Mouse (Mus musculus): Measurements from ENCODE around the gene Gcg. TPM values are rescaled to one million over a fixed set of nuclear protein-coding genes. Genes with fewer than 3 reads are reported as not detected.

Gcg gene
- total RNA-seq (2012; rRNA removed) (0.13 and 0.17 TPM in 2 replicates), total RNA-seq (2014; rRNA removed) (0.31 TPM in 1 of 2 replicates, not detected in the other), polyA plus RNA-seq (2012; ENCODE audit: insufficient read length, low read depth) (0.38 TPM in 1 of 2 replicates, not detected in the other)

GRCm38 (mm10) chr2:62483550-62483949 is at the start of gene Gcg:
Gene Gcg (minus strand): TSS chr2:62483650.
- Histone ChIP-seq H3K4me1 (ENCODE audit: control insufficient read depth in 1 of 2, insufficient read depth in 2 of 2) (peaks cover 0 to 3% of the 10 kb centered on the region in 2 experiments; a peak in 1 of 4 replicates), H3K4me2 (ENCODE audit: insufficient read depth, low read depth, poor library complexity, severe bottlenecking) (no peak within 1 kb of the TSS), H3K9ac (ENCODE audit: insufficient read depth, low read depth) (no peak within 1 kb of the TSS), H3K4me3 (replicated peaks in 1 of 3; ENCODE audit: low read depth in 2 of 3, low read length in 2 of 3, poor library complexity in 1 of 3) (no peak within 1 kb of the TSS), H3K27ac (ENCODE audit: insufficient read depth, low read depth) (no peak within 1 kb of the TSS), H3K9me3 (replicated peaks; ENCODE audit: low read length) (no peaks in the 10 kb centered on the region), H3K79me2 (replicated peaks; ENCODE audit: control insufficient read depth, extremely low read depth, insufficient read depth, poor library complexity, severe bottlenecking) (no peaks in the 10 kb centered on the region), H3K36me3 (replicated peaks in 1 of 2; ENCODE audit: control insufficient read depth in 1 of 2, insufficient read depth in 1 of 2, low read length in 1 of 2) (no peaks in the 10 kb centered on the region), H3K27me3 (replicated peaks) (no peaks in the 10 kb centered on the region)
- DNase-seq (ENCODE audit: extremely low read depth), result no peak
- in situ Hi-C loops (cut with MboI; ENCODE audit: low pct_ligation_motif_present, low pct_unique_long_range_greater_than_20kb, low sequenced_read_pairs) (no loop called here), dilution Hi-C loops (cut with MboI; ENCODE audit: extremely low pct_ligation_motif_present, extremely low pct_unique_long_range_greater_than_20kb, low sequenced_read_pairs) (no loop called here)
- no peak for TF ChIP-seq GABPA (IDR thresholded peaks at IDR 0.05; ENCODE audit: insufficient replicate concordance, low read depth, low read length)
- TF ChIP-seq MAX (IDR thresholded peaks at IDR 0.05; ENCODE audit: low read length), result no peak
- TF ChIP-seq UBTF (IDR thresholded peaks at IDR 0.05; ENCODE audit: low read depth, low read length), result no peak
- no peak for TF ChIP-seq JUND (conservative IDR thresholded peaks at IDR 0.05; ENCODE audit: low read depth, low read length)
- TF ChIP-seq NRF1 (IDR thresholded peaks at IDR 0.05; ENCODE audit: low read depth, low read length), result no peak
- no peak for TF ChIP-seq POLR2A (IDR thresholded peaks at IDR 0.05; ENCODE audit: low read depth, low read length)
- TF ChIP-seq MAFK (IDR thresholded peaks at IDR 0.05; ENCODE audit: insufficient replicate concordance, low read length), result no peak

- Histone ChIP-seq H3K9ac (ENCODE audit: insufficient read depth, low read depth) (no peak overlapping the region), H3K4me1 (ENCODE audit: control insufficient read depth in 1 of 2, insufficient read depth in 2 of 2) (no peaks in the 10 kb centered on the region; a peak in 1 of 4 replicates), H3K9me3 (replicated peaks; ENCODE audit: low read length) (no peaks in the 10 kb centered on the region), H3K27ac (ENCODE audit: insufficient read depth, low read depth) (no peak overlapping the region), H3K27me3 (replicated peaks) (no peaks in the 10 kb centered on the region), H3K36me3 (replicated peaks in 1 of 2; ENCODE audit: control insufficient read depth in 1 of 2, insufficient read depth in 1 of 2, low read length in 1 of 2) (no peaks in the 10 kb centered on the region), H3K4me2 (ENCODE audit: insufficient read depth, low read depth, poor library complexity, severe bottlenecking) (no peak overlapping the region), H3K79me2 (replicated peaks; ENCODE audit: control insufficient read depth, extremely low read depth, insufficient read depth, poor library complexity, severe bottlenecking) (no peaks in the 10 kb centered on the region), H3K4me3 (replicated peaks in 1 of 3; ENCODE audit: low read depth in 2 of 3, low read length in 2 of 3, poor library complexity in 1 of 3) (no peak overlapping the region)
- in situ Hi-C loops (cut with MboI; ENCODE audit: low pct_ligation_motif_present, low pct_unique_long_range_greater_than_20kb, low sequenced_read_pairs), result no loop called here
- dilution Hi-C loops (cut with MboI; ENCODE audit: extremely low pct_ligation_motif_present, extremely low pct_unique_long_range_greater_than_20kb, low sequenced_read_pairs), result no loop called here
- no peak for TF ChIP-seq SMC3 (IDR thresholded peaks at IDR 0.05; ENCODE audit: low read depth, low read length)
- TF ChIP-seq TCF12 (IDR thresholded peaks at IDR 0.05; ENCODE audit: low read depth, low read length), result no peak
- DNase-seq (ENCODE audit: extremely low read depth), result no peak
Measured at GRCm38 (mm10) chr2:62531065-62531464, 47.6 kb upstream of the Gcg start.

GRCm38 (mm10) chr2:62526399-62526798 is 42.9 kb upstream of the Gcg start:
- Histone ChIP-seq H3K4me2 (ENCODE audit: insufficient read depth, low read depth, poor library complexity, severe bottlenecking) (no peak overlapping the region), H3K4me1 (ENCODE audit: control insufficient read depth in 1 of 2, insufficient read depth in 2 of 2) (no peaks in the 10 kb centered on the region; a peak in 1 of 4 replicates), H3K9ac (ENCODE audit: insufficient read depth, low read depth) (no peak overlapping the region), H3K36me3 (replicated peaks in 1 of 2; ENCODE audit: control insufficient read depth in 1 of 2, insufficient read depth in 1 of 2, low read length in 1 of 2) (no peaks in the 10 kb centered on the region), H3K79me2 (replicated peaks; ENCODE audit: control insufficient read depth, extremely low read depth, insufficient read depth, poor library complexity, severe bottlenecking) (no peaks in the 10 kb centered on the region), H3K27ac (ENCODE audit: insufficient read depth, low read depth) (no peak overlapping the region), H3K27me3 (replicated peaks) (no peaks in the 10 kb centered on the region), H3K9me3 (replicated peaks; ENCODE audit: low read length) (no peaks in the 10 kb centered on the region), H3K4me3 (replicated peaks in 1 of 3; ENCODE audit: low read depth in 2 of 3, low read length in 2 of 3, poor library complexity in 1 of 3) (no peak overlapping the region)
- peak; percentile 26; the same call in 1 of the 2 replicates for TF ChIP-seq MEF2A (IDR thresholded peaks at IDR 0.05; ENCODE audit: borderline replicate concordance, low read depth, low read length)
- no peak for TF ChIP-seq ZNF384 (IDR thresholded peaks at IDR 0.05; ENCODE audit: low read depth, low read length)
- no peak for TF ChIP-seq UBTF (IDR thresholded peaks at IDR 0.05; ENCODE audit: low read depth, low read length)
- TF ChIP-seq PAX5 (IDR thresholded peaks at IDR 0.05; ENCODE audit: low read length), result no peak
- no peak for TF ChIP-seq POLR2AphosphoS2 (IDR thresholded peaks at IDR 0.05; ENCODE audit: low read depth, low read length)
- in situ Hi-C loops (cut with MboI; ENCODE audit: low pct_ligation_motif_present, low pct_unique_long_range_greater_than_20kb, low sequenced_read_pairs) (no loop called here), dilution Hi-C loops (cut with MboI; ENCODE audit: extremely low pct_ligation_motif_present, extremely low pct_unique_long_range_greater_than_20kb, low sequenced_read_pairs) (no loop called here)
- peak; percentile 3 for DNase-seq (ENCODE audit: extremely low read depth)
